Mouse (Mus musculus) liver, adult 2 months (tissue): ENCODE data around the gene Gabrb2.

Experiments used
- CTCF ChIP-seq: fragments of 200-500 bp; IDR thresholded peaks from 2 replicates; pipeline ENCODE4 v1.5.1; 2011; ENCODE audit warnings: low read depth, low read length, control low read depth
- POLR2A ChIP-seq: fragments of 200-500 bp; IDR thresholded peaks from 2 replicates; pipeline ENCODE4 v1.6.1; 2011; ENCODE audit warnings: low read length, control low read depth; ENCODE audit not compliant: insufficient read depth; ENCODE audit errors: extremely low read depth

- TF ChIP-seq POLR2A (no peak), CTCF (no peak)
These were observed 55.0 kb downstream of the Gabrb2 start for GRCm38 (mm10) chr11:42474523-42474922.
